Mouse (Mus musculus) cerebellum, postnatal 25 days (tissue): ENCODE measurements around the gene Clk3.
A peak's percentile ranks its signal among the peaks of the same experiment; 100 is the strongest.

Experiments used
- DNase-seq, 2 experiments: peaks; one replicate each; pipeline ENCODE4 v3.0.0; 2021; ENCODE audit warnings: mixed read lengths in 2 of 2

Clk3 gene

DNA sequence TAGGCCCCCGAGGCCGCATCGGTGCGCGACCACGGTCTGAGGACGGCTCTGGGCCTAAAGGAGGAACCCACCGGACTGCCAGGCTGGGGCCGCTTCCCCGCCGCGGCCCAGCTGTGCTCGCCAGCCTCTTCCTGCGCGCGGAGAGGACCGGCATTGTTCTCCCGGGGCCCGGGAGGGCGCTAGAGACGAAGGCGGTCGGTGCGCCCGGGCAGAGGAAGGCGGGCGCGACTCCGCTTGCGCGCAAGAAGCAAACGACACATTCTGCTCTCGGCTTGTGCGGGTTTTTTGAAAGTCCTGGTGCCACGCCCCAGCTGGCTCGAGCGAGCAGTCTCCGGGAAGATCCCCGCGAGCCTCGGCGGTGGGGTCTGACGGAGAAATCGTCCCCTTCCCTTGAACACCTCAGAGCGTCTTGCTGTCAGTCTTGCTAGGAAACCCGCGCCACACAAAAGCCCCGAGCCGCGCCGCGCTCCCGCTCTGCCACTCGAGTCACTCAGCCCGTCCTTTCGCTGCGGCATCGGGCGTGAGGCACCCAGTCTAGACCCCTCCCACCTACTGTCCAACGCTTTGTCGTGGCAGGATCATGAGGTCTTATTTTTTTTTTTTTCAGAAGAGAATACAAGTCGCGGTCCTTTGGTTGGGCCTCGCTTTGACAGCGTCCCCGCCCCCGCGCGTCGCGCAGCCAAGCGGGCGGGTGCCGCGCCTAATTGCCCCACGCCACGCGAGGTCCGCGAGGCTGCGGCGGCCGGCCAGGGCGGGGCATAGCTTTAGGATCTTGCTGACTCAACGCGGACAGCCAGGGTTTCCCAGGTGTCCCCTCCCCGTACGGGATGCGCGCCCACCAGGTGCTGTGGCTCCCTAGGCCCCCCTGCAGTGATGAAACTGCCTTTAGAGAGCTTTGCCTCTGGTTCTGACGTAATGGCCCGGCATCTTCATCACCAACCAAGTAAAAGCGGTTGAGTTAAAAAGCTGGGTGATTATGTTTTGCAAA is at the start of gene Clk3:
Gene Clk3 (minus strand): TSS at position 497 of the 988 bp plus-strand sequence.
- DNase-seq, result peak in 1 of 2 experiments; percentile 87

DNA sequence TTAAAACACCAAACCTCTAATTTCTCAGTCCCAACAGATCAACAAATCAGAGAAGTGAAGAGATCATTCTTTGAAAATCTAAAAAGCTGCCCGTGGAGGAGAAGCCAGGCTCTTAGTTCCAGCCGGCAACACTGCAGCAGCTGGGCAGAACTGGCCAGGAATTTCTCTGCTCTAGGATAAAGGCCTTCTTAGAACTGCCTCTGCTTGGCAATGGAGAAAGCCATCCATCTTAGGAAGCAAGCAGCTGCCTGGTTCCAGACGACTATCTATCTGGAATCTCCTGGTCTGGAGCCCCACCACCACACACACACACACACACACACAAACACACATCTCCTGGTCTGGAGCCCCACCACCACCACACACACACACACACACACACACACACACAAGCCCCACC is 49.2 kb upstream of the Clk3 start:
- no peak for DNase-seq

DNA sequence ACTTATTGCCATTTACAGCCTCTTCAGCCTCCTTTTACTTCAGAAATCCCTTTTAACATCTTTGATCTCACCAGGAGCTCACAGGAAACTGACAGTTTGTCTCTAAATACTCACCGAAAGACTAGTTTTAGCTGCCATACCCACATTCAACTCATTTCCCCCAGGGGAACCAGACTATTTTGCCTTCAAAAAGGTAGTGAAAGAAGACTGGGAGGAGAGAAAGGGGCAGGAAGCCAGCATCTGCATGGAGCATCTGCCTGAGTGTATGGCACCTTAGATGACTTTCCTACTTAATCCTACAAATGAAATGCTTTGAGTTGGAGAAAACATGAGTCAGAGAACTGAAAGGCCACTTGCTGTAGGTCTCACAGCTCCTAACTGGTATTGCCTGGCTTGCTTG is 48.4 kb upstream of the Clk3 start:
- DNase-seq, result no peak

DNA sequence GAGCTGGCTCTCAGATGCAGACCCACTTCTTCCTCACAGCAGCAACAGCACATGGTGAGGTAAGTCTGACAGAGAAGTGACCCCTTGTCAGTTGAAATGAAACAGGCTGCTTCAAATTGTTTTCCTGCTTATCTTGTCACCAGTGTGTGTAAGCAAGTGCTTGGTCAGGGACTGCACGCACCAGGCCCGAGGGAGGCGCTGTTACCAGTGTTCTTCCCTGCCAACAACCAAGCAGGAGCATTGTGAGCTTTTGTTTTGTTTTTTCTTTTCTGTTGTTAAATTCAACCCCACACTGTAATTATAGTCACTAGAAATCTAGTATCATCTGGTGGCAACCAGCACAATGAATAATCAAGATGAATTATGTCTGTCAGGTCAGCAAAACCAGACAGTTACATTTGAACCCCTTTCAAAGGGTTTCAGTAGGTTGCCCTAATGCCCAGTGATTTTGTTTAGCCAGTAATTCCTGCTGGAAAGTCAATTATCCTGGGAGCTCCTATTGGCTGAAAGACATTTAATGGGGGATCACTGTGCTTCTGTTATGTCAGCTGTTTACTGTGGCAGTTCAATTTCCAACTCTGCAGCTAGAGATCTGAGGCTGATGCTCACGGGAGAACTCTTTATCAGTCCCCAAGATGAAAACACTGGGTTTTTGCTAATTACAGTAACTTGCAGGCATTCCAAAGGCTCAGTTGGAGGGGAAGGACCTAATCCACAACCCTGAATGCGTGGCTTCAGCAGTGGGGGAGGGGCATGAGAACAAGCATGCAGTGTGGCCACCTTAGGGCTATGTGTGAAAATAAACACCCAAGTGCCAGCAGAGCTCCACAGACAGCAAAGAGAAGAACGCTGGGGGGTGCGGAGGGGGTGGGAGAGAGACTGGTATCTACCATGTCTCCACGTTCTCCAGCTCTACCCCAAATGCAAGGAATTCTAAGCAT is 46.4 kb upstream of the Clk3 start:
- DNase-seq, result no peak

DNA sequence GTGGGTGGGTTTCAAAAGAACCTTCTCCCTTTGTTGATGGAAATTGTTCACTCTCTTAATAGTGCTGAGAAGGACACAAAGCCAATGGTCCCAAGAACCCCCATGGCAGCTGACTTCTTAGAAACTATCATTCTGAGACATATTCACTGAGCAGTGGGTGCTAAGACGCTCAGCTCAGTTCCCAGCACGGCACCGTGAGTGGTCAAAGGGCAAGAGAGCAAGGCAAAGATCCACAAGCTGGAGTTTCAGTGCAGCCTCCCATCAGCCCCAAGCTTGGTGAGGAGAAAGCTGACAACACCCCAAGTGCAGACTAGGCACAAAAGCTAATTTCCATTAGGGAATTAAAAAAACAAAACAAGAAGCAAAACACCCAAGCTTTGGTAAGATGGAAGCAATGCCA is 45.0 kb upstream of the Clk3 start:
- no peak for DNase-seq

DNA sequence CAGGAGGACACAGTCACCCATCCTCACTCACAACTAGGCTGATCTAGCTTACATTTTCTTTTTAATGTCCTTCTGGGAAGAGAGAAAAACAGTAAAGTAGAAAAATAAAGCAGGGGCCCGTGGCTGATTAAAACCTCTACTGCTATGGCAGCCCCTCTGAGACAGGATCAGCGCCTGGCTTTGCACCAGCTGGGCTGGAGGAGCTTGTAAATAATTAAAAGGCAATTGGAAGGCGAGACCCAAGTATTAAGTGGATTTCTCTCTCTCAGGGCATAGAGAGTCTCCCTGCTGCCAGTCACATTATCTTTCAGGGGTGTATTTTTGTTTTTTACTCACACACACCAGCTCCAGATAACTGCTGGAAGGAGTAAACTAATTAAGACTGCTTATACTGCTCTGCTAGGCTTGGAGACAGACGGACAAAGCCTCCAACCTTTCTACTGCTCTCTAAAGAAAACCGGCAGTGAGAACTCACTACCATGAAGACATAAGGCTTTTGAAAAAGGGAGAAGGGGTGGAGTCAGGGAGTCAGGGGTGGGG is 43.2 kb upstream of the Clk3 start:
- no peak for DNase-seq

DNA sequence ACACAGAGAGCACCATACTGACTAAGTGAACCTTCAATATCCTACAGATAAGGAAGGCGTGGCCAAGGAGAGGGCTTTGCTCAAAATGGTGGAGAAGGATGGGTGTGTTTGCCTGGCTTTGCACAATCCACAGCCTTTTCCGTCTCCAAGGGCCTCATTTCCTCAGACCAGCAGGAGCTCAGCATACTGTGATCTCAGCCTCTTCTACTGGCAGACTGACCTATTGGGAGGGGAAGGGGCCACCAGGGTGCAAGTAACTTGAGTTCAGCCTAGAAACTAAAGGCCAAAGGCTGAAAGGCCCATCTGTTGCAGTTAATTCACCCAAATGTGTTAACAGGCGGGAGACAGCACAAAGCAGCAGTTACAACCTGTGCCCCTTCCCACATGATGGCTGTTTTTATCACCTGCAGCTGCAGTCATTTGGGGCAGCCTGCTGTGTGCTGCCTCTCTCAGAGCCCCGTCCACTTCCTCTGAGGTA is 41.6 kb upstream of the Clk3 start:
- no peak for DNase-seq

DNA sequence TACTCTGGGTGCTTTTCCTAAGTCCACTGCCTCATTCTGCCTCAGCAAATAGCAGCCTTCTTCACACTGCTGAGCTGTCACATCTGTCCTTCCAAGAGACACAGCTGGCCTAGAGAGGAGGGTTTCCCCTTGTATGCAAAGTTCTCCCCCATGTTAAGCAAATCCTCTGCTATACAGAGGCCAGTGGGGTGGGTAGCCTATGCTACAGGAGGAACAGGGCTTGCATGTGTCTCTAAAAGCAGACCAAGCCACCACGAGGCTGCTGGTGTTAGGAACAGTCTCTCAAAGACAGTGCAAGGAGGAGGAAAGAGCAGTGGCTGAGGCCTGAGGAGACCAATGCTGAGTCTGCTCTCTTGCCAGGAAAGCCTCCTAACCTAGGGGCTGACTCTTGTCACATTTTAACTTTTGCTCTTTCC is 40.4 kb upstream of the Clk3 start:
- DNase-seq, result no peak

DNA sequence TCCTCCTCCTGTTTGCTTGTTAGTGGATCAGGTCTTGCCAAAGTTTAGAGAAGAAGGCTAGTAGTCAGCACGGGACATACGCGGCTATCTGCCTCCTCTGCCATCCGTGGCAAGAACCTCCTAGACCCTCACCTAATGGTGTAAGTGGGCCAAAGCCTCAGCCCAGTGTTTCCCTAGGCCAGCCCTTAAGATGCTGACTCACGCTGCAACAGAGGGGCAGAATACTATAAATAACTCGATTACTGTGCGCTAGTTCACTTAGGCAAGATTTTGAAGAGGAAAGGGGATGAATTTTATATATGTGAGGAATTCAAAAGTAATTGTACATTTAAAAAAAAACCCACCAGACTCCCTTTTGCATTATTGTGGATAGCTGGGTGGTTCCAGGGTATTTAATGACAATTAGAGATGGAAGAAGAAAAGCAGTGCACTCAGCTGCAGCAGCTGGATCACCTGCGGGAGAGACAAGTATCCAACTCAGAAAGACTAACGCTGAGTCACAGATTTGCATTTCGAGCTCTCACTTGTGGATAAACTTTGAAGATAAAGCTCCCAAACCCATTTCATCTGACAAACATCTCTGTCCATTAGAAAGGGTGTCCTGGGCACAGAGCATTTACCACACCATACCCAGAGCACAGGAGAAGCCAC is 39.6 kb upstream of the Clk3 start:
- no peak for DNase-seq

DNA sequence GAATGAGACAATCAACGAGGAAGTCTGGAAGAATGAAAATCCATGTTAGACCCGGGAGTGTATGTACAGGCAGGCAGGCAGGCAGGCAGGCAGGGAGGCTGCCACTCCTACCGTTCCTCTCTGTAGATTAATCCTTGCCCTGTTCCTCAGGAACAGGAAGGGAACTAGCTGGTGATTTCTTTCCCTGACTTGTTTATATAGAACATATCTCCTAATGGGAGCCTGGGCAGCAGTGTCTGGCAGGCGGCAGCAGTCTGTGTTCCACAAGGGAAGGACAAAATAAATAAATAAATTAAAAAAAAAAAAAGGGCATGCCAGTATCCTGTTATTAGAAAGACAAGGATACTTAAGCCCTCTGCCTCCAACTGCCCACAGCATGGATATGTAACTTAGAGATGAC is 38.2 kb upstream of the Clk3 start:
- no peak for DNase-seq

DNA sequence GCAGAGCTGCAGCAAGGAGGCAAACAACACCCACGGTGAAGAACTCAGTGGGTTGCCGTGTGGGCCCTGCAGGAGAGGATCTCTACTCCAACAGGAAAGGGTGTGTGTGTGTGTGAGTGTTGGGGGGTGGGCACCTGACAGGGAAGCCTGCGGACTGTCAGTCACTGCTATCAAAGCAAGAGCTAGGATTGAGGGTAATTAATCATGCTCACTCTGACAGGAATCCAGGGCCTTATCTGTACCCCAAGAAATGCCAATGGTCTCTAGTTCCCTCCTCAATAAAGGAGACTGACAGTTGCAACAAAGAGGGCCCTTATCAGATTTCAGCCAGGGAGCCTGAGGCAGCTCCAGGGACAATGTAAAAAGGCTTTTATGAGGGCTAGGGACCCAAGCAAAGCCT is 37.4 kb upstream of the Clk3 start:
- no peak for DNase-seq

DNA sequence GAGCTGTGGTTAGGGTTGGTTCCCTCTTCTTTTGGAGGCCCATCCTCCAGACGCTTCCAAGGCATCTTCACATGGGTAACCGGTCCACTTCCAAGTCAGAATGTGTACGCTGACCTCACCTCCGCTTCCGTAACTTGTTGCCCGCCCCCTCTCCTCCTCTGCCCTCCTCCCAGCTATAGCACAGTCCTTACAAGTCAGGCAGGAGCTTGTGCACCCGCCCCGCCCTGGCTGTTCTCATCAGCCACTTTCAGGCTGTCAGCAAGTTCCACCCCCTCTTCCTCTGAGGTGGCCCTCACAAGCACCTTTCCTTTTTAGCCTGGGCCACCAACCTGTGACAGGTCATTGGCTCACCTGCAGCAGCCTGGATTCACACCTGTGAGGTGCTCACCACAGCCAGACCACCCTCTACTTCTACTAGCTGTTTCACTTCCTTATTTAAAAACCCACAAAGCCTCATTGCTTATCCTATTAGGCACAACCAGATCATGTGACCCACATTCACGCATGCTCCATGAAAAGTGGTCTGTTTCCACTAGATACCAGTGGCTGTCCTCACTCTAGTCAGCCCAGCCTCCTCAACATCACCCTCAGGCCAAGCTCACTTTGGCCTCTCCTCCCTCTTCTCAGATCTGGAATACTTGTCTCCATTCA is 34.8 kb upstream of the Clk3 start:
- DNase-seq, result no peak

DNA sequence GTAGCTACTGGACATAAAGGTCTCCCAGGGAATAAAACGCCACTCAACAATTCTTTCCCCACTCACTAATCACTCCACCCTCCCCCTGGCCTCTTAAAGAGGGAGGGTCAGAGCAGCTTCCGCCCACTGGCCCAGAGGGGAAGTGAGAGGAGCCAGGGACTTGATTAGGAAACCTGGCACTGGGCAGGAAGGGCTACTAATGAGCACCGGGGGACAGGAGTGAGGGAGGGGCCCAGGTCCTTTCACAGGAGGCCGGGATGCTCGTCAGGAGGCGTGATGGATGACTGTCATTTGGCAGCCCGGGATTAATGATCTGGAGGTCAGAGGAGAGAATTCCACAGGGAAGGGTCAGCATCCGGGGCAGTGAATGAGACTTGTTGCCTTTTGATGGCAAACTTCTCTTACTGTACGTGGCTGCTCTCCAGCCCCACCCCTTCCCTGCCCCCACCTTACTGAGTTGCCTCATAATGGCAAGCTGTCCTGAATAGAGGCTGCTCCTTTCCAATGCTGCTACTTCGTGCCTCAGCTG is 33.1 kb upstream of the Clk3 start:
- no peak for DNase-seq

DNA sequence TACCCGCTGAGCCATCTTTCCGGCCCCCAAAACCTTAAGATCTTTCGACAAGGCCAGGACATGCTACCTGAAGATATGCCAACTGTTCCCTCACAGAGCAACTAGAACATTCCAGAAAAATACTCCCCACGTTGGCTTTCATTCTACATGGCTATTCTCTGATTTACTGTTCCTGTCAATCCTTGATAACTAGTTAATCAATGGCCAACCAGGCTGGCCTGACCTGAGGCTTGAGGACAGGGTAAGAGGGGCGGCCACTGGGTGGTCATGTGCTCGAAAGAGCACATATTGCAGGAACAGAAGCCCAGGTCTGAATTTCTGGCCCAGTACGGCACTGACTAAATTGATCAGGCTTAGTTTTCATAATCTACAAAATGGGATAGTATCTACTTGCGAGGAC is 31.8 kb upstream of the Clk3 start:
- DNase-seq, result no peak

DNA sequence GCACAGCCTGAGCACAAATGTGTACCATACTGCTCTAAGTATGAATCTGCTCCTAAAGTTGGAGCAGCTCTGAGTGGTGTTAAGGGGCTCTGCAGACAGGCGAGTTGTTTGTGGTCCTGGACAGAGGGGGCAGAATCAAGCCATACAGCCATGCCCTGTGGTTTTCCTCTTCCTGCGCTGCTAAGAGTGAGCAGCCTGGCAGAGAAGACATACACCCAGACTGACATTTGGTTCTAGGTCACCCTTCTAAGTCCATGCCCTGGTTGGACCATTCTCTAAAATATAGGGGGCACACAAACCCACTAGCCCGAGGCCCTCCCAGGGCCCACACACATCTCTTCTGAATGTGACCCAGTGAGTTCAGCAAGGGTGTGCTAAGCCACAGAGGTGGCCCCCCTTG is 24.1 kb upstream of the Clk3 start:
- DNase-seq, result no peak

DNA sequence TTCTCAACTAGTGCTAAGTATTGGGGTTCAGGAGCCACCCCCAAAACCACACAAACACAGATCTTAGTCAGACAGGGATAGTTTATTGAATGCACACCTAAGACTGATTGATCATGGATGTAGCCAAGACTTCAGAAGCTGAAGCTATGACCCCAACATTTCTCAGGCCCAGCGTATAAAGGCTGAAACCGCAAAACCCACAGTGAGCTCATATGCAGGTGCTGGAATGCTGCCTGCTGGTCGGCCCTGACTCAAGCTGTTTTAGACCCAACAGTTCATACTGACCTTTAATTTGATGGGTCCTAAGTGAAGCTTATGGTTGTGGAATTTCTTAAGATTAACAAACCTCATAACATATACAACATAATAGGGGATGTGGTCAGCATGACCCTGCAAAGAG is 17.0 kb upstream of the Clk3 start:
- DNase-seq, result no peak

DNA sequence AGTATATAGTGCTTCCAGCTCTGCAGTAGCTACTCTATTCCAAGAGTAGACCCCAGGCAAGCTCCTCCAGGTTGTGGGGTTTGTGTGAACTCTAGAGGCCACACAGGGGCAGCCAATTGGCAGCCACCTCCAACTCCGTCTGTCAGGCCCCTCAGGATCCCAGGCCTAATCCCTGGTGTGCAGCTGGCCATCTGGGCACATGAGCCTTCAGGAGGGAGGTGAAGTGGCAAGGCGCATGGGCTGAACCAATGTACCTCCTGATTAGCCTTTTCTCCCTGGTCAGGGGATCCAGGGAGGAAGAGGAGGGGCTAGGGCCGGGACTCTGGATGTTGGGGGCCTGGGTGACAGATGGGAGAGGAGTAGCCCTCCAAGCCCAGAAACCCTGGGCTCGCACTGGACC is 10.1 kb upstream of the Clk3 start:
- DNase-seq, result no peak

DNA sequence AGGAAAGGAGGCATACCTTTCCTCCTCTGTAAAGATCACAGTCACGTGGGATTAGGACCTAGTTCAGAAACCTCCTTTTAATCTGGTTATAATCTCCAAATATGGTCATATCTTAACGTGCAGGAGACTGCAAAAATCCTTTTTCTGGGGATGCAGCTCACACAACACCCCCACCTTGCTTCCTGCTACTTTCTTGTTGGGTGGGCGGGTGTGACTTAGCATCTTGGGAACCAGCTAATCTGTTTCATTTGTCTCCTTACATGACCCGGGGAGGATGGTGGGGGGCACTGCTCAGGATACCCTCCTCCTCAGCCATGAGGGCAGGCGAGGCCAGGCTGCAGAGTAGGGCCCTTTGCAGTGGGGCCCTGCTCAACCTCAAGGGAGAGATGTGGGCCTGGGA is 9.4 kb upstream of the Clk3 start:
- DNase-seq, result no peak

DNA sequence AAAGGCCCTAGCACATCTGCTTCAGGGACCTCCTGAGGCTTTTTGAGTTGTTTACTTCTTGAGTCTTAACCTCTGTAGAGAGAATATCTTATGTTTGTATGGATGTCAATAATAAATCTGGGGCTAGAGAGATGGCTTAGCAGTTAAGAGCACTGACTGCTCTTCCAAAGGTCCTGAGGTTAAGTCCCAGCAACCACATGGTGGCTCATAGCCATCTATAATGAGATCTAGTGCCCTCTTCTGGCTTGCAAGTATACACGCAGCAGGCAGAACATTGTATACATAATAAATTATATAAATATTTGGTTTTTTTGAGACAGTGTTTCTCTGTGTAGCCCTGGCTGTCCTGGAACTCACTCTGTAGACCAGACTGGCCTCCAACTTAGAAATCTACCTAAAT is 8.5 kb upstream of the Clk3 start:
- DNase-seq, result no peak

DNA sequence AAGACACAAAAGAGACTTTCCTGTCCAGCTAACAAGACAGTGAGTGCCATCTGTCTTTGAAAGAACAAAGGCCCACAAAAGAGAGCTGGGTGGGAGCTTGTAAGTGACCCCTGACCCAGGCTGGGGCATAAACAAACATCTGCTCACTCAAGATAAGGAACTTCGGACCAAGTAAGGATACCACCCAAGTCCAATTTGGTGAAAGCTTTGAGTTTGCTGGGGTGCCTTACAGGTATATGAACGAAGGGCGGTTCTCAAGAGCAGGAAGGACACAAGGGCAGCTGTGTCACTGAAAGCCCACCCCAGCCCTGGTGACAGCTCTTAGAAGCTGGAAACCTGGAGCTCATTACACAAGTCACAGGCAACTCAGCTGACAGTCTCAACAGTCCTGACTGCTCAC is 8.1 kb upstream of the Clk3 start:
- no peak for DNase-seq

DNA sequence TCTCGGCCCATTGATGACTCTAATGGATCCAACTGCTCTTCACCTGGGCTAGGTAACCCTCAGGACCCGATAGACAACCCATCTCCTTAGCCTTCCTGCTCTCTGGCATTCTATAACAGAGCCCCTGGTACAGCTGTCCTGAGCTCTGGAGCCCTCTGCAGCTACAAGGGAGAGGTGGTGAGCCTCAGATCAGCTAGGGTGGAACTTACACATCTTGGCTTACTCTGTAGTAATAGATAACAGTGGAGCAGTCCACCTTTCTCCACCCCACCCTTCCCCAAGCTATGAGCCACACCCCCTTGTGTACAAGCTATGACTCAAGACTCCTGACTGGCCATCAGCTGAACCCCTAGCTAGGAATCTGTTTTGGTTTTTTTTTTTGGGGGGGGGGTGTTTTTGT is 5.2 kb upstream of the Clk3 start:
- no peak for DNase-seq

DNA sequence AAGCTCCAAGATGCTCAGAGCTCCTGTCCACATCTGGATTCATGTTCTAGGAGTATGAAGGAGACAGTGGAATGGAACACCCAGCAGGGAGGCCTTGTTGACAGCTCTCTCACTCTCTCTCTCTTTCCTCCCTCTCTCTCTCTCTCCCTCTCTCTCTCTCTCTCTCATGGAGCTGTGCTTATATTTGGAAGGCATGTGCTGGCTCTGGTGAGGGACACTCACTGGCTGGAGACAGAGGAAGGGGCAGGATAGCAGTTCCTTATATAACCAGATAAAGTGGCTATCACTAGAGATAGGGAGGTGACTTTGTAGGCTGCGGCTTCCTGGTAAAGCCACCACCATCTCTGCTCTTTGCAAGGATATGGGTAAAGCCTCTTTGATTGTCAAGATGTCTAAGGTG is 4.6 kb upstream of the Clk3 start:
- no peak for DNase-seq
